Mouse (Mus musculus): ENCODE results near the gene Hmgn2.

DNA sequence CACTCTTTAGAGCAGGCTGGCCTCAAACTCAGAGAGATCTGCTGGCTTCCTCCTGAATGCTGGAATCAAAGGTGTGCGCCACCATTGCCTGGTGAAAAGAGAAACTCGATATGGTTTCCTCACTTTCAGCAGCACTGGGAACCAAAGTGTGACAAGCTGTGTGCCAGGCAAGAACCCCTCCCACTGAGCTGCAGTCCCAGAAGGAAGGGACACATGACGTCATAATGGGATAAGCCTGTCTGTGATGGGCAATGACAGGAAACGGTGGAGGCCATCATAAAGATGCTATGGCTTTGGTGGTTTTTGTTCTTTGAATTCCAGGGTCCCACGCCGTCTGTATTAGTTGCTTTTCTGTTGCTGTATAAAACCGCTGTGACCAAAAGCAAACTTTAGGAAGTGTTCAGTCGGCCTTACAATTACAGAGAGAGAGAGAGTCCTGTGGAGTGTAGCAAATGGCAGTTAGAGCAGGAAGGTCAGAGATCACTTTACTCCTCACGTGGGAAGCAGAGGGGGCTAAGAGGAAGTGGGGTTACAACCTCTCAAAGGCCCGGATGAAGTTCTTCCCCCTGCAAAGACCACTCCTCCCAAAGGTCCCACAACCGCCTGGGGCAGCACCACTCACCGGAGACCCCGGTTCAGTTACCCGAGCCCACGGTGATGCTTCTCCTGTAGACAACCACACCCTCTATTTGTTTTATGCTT is 39.7 kb downstream of the Hmgn2 start:
- TF ChIP-seq CTCF (IDR thresholded peaks at IDR 0.05; ENCODE audit: borderline replicate concordance, extremely low read depth, insufficient read depth, insufficient read length): no peak
- no peak for TF ChIP-seq POLR2A (IDR thresholded peaks at IDR 0.05; ENCODE audit: borderline replicate concordance, extremely low read depth, insufficient read depth, insufficient read length, poor library complexity, severe bottlenecking)
